Mouse (Mus musculus) thymus, postnatal 4 days (tissue): ENCODE measurements around the gene Pax5.

Source experiments
- DNase-seq: peaks from one replicate; pipeline ENCODE4 v3.0.0; 2021

The Pax5 gene

DNA sequence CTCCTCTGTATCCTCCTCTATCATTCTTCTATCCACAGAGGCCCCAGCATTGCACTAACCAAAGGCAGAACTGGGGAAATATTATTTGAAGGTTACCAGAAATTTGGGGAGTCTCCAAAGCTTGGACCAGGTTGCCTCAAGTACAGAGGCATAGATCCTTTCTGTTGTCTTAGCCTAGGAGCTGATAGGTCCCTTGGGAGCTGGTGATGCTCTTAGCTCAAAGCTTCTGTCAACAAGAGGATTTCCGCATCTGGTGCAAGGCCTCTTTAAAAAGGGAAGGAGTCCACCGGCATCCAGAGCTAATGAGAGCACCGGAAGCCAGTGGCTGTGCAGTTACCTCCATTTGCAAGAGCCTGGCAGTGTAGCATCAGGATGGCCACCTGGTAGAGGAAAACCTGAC is 5.1 kb downstream of the Pax5 start:
- no peak for DNase-seq

DNA sequence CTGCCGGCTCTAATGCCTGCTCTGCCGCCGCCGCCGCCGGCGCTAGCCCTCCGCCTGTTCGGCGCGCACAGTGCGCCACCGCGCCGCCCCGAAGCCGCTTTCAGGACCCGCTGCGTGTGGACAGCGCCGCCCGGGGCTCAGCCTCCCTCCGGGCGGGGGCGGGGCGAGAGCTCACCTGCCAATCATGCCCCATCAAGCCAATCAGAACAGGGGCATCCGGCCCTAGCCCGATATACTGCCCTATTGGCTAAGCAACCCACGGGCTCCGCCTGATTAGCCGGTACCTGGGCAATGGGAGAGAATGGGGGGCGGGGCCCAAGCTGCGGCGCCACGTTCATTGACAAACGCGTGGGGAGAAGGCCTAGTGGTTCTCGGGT is 5.9 kb downstream of the Pax5 start:
- DNase-seq, result peak; percentile 94

DNA sequence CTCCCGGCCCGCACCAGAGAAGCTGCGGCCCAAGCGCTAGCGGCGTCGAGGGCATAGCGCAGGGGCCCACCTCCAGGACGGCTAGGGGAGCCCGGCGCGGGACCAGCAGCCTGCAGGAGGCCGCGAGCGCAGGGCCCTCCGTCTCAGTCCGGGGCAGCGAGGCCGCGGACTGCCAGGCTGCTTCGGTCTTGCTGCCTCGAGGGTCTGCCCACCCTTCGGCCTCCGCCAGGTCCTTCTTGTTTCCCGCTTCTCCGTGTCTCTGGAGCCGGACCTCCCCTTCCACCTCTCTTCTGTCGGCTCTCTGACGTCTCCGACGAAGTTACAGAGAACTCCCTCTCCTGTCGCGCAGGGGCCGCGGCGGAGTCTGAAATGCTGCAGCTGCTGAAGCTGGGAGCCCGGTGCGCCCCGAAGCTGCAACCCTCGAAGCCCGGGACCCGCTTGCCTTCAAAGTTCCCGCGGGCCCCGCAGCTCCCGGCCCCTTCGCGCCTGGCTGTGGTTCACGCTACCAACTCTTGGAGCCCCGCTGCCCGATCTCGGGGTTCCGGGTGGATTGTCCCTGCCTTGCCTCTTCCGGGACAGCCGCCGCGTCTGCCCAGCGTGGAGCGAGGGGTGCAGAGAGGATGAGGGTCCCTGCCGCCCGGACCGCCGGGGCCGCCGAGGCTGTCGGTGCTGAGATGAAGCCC is 6.5 kb downstream of the Pax5 start:
- DNase-seq, result no peak

DNA sequence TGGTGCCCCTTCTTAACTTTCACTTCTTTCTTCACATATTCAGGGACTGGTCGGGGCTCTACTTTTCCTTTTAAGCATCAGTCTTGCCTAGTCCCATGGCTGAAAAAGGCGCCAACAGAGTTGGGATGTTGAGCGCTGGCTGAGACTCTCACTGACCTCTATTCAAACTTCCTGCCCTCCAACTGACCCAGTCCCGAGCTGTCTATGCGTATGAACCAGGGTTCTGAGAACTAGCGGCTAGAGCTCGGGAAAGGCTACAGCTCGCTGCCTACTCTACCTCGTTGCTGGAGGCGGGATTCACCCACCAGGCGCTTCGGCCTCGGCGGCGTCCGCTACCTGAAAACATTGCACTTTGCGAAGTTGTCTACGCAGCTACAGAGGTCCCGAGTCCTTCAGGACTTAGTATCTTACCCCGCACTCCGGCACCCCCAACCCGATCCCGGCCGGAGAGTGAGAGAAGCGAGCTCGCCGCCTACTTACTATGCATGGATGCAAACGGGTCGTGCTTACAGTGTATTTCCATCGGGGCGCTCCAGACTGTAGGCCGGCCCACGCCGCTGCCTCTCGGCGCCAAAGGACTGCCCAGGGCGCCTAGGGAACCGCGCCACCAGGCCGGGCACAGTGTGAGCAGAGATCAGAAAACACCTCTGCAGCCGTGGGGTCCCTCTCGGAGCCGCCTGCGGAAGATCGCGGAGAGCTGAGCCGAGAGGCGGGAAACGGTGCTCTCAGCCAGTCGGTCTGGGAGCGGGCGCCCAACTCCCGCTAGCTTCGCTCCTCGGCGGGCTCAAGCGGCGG is 7.2 kb downstream of the Pax5 start:
- peak; percentile 23 for DNase-seq

DNA sequence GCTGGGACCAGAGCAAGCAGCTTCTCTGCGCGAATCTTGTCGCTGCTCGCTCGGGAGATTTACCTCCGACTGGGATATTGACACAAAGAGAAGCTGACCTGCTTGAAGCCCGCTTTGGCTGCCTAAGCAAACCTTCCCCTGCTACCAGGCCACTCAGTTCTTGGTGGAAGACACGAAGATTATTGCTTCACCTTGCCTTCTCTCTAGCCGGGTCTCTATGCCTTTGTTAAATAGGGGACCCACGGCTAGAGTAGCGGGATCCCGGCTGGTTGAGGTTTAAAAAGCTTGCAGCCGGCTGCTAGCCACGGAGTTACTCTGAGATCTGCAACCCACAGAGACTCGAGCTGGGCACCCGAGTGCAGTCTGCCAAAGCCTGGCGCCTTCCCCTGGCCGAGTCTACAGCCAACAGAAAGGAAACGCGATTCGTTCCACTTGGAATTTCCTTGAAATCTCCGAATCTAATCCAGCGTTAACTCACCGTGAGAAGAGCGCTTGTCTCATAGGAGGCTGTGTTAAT is 8.2 kb downstream of the Pax5 start:
- DNase-seq, result no peak

DNA sequence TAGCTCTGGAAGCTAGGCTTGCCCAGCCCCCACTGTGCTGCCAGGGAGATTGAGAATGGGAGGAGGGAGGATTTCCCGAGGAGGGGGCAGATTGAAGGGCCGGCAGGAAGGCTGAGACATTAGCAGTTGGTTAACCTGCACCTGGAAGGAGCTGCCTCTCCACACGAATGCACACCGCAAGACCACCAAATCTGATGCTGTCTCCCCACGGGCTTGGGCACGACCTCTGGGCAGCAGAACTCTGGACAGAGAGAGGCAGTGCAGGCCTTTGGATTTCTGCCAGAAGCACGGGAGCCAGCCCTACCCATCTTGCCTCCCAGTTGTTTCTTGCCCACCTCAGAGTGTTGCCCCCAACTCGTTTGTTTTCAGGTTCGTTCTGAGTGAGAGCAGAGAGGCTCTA is 8.8 kb downstream of the Pax5 start:
- no peak for DNase-seq

DNA sequence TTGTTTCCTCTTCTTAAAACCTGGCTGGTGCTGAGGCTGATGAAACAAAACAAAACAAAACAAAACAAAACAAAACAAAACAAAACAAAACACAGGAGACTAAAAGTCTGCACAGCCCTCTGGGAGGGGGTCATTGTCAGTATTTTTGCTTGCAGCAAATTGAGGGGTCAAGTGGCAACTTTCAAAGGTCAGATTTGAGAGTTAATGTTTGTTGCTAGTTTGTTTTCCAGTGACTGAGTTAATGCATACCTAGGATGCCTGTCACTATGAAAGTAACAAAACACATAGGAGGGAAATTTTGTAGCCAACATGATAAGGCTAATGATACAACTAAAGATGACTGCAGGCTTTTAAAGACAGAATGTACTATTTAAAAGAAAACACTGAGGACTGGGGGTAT is 13.6 kb downstream of the Pax5 start:
- no peak for DNase-seq

DNA sequence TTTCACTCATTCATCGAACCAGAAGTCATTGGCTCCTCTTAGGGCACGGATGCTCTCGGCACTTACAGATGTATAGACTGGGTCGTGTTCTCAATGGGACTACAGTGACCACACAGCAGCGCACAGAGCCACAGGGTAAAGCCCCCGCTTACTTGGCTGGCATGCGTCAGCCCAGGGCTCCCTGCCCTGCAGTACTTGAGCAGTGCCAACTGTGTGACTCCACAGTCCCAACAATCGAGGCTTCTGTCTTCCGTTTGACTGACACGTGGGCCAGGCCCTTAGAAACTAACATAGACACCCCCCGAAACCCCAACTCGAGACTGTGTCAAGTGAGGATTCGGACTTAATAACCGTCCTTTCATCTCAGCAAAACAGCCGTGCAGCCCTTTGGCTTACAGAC is 15.9 kb downstream of the Pax5 start:
- DNase-seq, result no peak

DNA sequence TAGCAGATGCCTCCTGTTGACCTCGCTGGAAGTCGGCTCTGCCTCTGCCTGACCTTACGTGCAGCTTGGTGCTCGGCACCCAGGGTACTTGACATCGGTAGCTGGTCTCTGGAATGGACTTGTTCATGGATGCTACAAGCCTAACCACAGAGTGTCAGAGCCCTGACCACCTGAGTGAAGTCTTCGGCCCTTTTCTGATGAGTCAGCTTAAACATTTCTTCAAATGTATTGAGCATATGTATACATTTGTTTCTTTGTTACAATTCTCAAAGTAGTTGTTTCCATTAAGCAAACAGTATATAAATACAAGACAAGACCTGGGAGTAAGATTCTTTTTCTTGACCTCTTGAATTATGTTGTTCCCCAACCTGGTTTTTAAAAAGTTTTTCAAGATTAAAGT is 24.7 kb downstream of the Pax5 start:
- no peak for DNase-seq

DNA sequence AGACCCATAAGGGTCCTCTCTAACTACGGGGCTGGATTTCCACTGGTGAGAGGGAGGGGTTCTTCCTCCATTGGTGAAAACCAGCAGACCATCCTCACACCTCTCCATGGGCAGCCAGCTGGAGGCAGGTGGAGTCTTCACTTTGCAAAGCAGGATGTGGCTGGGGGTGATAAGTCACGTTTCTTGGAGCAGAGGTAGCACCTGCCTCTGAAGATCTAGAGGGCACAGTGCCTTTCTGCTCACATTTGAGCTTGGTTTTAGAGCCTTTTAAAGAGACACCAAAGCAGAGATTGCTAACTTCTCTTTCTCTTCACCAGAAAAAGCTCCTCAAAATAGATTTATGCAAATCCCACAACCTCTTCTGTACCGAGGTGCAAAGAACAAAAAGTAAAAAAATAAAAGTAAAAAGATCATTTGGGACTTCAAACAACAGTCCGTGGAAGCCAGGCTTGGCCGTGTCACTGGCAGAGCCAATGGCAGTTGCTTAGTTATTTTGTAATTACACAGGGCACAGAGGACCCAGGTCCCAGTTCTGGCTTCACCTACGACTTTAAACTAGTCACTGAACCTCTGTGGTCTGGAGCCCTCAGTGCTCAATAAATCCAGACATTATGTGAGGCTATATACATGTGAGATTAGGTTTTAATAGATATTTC is 29.9 kb downstream of the Pax5 start:
- no peak for DNase-seq

DNA sequence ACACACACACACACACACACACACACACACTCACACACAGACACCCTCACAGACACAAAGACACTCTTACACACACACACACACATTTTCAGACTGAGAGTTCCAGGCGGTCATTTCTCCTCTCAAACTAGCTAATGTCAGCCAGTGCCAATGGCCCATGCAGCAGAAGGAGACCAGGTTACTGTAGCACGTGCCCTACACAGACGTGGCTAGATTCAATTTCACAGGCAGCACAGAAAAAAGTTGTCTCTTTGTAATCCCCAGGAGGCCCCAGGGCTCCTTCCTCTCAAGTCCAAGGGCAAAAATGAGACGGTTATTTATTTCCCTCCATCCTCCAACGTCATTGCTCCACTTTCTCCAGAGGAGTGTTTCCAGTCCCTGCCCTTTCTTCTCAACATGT is 31.6 kb downstream of the Pax5 start:
- DNase-seq, result no peak

DNA sequence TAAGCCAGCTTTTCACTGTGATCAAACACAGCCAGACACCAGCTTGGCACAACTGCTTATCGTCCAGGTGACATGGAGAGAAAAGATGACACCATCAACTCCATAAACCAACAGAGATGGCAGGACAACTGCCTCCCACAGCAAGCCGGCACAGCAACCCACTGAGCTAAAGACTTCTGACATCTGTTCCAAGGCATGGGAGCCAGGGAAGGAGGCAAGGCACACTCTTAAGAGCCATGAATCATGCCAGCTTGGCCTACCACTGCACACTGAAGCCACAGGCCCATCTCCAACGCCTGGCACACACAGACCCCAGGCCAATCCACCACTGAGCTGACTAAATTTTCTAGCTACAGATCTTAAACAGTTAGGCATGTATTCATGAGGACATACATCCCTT is 32.3 kb downstream of the Pax5 start:
- DNase-seq, result no peak

DNA sequence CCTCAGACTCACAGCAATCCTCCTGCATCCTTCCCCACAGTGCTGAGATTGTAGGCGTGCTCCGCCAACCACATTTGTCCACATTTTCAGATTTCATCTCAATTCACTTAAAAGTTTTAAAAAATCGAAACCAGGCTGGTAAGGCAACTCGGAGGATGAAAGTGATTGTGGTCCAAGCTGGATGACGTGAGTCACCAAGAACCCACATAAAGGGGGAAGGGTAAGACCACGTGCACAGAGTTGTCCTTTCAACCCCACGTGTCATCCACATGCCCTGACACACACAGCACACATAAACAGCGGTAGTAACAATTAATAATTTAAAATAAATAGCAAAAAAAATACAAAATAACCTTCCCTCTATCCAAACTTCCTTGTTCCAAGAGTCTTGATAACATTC is 35.3 kb downstream of the Pax5 start:
- DNase-seq, result no peak

DNA sequence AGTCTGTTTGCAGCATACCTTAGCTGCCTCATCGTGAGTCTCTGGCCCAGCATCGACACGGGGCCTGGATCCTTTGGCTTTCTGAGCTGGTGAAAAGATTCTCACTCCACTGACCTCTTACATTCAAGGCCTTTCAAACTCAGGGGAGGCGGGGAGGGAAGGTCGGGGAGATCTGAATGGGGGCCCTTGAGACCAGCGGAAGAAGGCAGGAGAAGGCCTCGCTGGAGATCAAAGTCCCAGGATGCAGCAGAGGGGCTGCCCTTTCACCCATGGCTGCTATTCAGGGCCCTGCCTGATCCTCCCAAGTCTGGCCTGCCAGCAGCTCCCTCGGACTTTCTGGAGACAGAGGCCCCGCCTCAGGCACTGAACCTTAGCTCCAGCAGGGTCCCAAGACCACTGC is 36.6 kb downstream of the Pax5 start:
- DNase-seq, result no peak

DNA sequence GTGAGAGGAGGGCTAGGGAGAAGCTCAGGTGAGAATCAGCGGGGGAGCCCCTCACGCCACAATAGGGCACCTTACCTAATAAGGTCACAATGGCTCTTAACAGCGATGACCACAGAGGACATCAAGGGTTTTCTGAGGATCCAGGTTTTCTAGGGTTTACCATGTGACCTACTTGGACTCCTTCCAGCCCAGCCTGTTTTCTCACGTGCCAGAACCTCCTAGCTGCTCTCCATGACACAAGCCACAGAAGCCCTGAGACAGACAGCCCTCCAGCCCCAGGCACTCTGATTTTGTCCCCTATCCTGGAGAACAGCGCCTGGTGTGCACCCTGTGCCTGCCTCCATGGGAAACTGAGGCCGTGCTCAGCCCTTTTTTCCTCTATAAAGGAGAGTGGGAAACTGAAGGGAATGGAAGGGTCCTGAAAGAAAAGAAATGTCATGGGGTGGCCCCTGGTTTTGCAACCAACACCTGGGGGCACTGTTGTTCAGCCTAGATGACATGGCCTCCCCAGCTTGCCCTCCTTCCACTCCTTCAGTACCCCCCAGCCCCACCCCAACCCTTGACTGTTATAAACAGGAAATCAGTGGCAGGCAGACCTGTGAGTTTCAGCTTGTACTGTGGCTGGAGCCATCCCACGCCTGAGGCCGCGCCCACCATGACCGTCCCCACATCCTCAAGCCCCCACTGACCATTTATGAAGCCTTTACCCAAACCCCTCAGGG is 37.9 kb downstream of the Pax5 start:
- peak; percentile 32 for DNase-seq

DNA sequence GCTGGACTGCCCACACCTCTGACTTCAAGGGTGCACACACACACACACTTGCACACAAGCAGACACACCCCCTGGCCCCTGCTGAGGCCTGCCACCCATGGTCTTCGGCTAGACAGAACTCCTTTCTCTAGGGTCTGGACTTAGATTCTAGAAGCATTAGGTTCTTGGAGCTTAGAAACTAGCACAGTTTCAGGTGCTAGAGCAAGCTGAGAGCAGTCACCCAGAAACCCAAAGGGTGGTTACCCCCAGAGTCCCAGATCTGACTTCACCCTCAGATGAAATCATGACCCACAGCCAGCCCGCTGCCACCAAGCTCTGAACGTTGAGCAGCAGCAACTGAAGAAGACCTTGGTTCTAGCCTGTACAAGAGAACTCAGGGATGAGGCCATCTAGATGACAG is 38.8 kb downstream of the Pax5 start:
- no peak for DNase-seq

DNA sequence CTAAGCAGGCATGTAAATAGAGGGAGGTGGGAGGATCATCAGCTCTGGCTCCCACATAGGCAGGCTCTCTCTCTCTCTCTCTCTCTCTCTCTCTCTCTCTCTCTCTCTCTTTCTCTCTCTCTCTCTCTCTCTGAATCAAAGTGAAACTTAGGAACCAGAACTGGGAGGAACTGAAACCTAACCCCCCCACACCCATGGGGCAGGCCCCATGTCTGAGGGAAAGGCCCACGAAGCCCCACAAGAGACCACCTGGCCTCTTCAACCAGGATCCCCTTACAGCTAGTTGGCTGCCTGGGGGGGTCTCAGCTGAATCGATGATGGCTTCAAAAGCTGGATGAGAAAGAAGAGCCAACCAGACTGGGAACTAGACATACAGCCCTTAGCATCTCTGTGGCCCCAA is 39.3 kb downstream of the Pax5 start:
- no peak for DNase-seq

DNA sequence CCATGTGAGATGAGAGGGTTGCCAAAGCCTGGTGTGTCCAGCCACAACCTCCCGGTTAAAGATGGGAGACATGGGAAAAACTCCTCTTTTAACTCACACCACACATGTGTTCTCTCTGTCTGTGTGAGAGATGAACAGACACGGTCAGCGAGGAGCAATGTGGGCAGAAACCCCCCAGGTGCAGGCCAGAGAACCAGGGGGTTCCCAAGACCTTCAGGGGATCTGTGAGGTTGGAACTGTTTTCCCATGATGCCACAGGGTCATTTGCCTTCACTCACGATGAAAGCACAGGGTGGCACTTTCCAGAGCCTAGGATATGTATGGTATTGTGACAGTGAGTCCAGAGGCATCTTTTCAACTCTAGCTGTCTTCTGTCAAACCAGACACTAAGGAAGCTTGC is 39.9 kb downstream of the Pax5 start:
- no peak for DNase-seq

DNA sequence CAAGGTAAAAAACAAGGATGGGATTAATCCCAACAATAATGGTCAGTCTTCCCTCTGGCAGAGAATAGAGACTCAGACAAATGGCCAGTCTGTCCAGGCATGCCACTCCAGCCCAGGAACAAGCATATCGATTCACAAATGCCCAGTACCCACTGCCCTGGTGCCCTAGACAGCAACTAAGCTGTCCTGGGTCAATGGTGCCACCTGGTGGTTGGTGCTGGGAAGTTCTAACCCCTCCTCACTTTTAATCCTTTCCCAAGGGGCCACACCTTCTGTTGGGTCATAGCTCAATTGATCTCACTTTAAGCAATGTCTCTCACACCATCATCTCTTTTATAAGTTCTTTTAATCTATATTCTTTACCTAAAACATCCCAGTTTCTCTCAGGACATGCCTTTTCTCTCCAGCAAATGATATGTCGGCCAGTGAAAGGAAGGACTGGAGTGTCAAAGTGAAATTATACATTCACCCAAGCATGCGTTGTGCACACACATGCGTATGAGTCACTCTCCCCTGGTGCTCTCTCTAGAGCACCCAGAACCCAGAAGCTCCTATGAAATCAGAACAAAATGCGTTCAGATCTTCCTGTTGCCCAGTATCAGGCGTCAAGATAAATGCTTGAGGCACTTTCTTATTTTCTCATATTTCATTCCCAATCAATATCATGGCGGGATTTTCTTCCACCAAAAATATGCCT is 40.7 kb downstream of the Pax5 start:
- peak; percentile 62 for DNase-seq

DNA sequence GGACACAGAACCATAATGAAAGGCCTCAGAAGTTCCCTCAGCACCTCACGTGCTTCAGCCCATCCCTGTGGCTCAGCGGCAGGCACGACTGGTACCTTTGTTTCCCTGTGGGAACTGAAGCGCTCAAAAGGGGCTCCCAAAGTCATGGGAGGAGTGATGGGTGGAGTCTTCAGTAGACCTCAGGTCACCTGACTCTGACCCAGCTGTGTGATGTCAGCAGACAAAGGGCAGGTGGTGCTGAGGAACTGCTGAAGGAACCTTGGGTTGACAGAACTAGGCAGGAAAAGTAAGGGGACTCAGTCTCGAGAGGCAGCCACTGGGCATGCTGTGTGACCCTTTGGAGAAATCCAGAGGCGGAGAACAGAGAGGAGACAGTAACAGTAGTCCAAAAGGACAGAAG is 41.7 kb downstream of the Pax5 start:
- DNase-seq, result no peak

DNA sequence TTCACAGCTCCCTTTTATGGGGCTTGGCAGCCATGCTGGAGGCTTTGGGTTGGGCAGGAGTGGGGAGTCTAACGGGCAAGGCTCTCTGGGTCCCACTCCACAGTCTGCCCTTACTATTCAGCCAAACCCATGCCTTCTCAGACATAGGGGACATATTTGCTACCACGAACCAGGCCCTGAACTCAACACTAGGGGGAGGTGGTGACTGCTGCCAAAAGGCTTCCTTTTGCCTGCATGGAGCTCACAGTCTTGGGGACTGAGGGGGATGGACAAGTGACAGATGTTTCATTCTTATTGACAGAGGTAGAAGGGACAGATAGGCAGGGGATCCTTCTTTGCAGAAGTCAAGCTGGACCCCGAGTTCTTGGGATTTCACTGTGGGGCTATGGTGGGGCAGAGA is 42.1 kb downstream of the Pax5 start:
- no peak for DNase-seq

DNA sequence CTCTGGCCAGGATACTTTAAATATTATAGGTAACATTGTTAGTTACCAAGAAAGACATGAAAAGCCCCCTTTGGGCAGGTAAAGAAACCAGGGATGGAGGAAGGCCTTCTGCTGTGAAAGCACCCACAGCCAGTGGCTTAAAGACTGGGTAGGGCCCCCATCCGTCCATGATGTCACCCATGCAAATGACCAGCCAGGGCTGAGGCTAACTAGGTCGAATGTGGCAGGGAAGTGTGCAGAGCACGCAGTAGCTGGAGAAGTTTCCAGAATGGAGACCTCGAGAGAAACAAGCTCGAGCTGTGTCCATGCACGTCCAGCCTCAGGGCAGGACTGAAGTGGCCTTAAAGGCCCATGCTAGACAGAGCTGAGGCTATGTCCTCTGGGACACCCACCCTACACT is 42.9 kb downstream of the Pax5 start:
- no peak for DNase-seq

DNA sequence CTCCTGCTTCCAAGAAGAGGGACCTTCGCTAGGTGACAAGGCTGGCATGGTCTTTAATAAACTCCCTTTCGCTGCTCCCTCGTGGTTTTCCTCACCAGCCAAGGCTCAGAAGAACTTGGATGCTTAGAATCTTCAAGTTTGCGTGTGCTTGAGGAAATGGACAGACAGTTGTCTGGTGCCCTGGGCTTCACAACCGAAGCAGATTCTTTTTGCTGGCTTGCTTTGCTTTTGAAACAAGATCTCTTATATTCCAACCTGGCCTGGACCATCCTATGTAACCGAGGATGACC is 45.6 kb downstream of the Pax5 start:
- no peak for DNase-seq
